Mouse (Mus musculus) myocyte (in vitro differentiated cells): ENCODE measurements around the gene Atp2a2. TPM values are rescaled to one million over a fixed set of nuclear protein-coding genes. Genes with fewer than 3 reads are reported as not detected.
A peak's percentile ranks its signal among the peaks of the same experiment; 100 is the strongest.

Experiments used
- H3K27me3 ChIP-seq: one replicate; pipeline ENCODE4 v1.6.1; 2011; ENCODE audit not compliant: control insufficient read depth, insufficient read depth, insufficient read length
- H3K36me3 ChIP-seq: one replicate; pipeline ENCODE4 v1.6.1; 2011; ENCODE audit not compliant: control insufficient read depth, insufficient read depth
- H3K4me2 ChIP-seq: one replicate; pipeline ENCODE4 v1.6.1; 2011; ENCODE audit warnings: low read depth, control low read depth
- H3K4me3 ChIP-seq: one replicate; pipeline ENCODE4 v1.5.1; 2011; ENCODE audit warnings: mild to moderate bottlenecking, control low read depth, moderate library complexity
- H3K79me2 ChIP-seq: one replicate; pipeline ENCODE4 v1.6.1; 2011; ENCODE audit not compliant: control insufficient read depth, insufficient read depth
- H3ac ChIP-seq: one replicate; pipeline ENCODE4 v1.6.1; 2011; ENCODE audit not compliant: control insufficient read depth, insufficient read length
- CEBPB ChIP-seq: IDR thresholded peaks from 2 replicates; pipeline ENCODE4 v1.6.1; 2011; ENCODE audit warnings: mild to moderate bottlenecking, moderate library complexity; ENCODE audit not compliant: poor library complexity, insufficient read depth, severe bottlenecking
- E2F4 ChIP-seq: IDR thresholded peaks from one replicate; pipeline ENCODE4 v1.6.1; 2011; ENCODE audit warnings: mild to moderate bottlenecking, control low read depth, moderate library complexity; ENCODE audit not compliant: insufficient read depth
- MAX ChIP-seq: IDR thresholded peaks from one replicate; pipeline ENCODE4 v1.6.1; 2011; ENCODE audit warnings: low read depth, mild to moderate bottlenecking, control low read depth
- MYOD1 ChIP-seq, 3 experiments: IDR thresholded peaks; one replicate each; pipeline ENCODE4 v1.6.1; 2011; ENCODE audit warnings: control low read depth in 2 of 3, low read depth in 2 of 3, mild to moderate bottlenecking in 2 of 3, moderate library complexity in 1 of 3; ENCODE audit not compliant: insufficient read length in 2 of 3, control insufficient read depth in 1 of 3
- MYOG ChIP-seq, 3 experiments: IDR thresholded peaks; one replicate each; pipeline ENCODE4 v1.6.1; 2011; ENCODE audit warnings: control low read depth in 2 of 3, low read depth in 2 of 3, mild to moderate bottlenecking in 2 of 3; ENCODE audit not compliant: insufficient read length in 2 of 3, control insufficient read depth in 1 of 3, insufficient read depth in 1 of 3
- POLR2A ChIP-seq: IDR thresholded peaks from one replicate; pipeline ENCODE4 v1.6.1; 2011; ENCODE audit warnings: low read depth, mild to moderate bottlenecking, control low read depth, moderate library complexity; ENCODE audit not compliant: insufficient read length
- POLR2AphosphoS2 ChIP-seq: IDR thresholded peaks from one replicate; pipeline ENCODE4 v1.6.1; 2011; ENCODE audit warnings: low read depth, control low read depth; ENCODE audit not compliant: insufficient read length
- REST ChIP-seq: IDR thresholded peaks from one replicate; pipeline ENCODE4 v1.6.1; 2011; ENCODE audit warnings: mild to moderate bottlenecking, control low read depth, moderate library complexity; ENCODE audit not compliant: insufficient read depth, insufficient read length
- SRF ChIP-seq: IDR thresholded peaks from one replicate; pipeline ENCODE4 v1.6.1; 2011; ENCODE audit warnings: low read depth; ENCODE audit not compliant: control insufficient read depth, insufficient read length
- TCF12 ChIP-seq: IDR thresholded peaks from one replicate; pipeline ENCODE4 v1.6.1; 2011; ENCODE audit warnings: mild to moderate bottlenecking, control low read depth; ENCODE audit not compliant: poor library complexity, insufficient read depth, severe bottlenecking
- TCF3 ChIP-seq: IDR thresholded peaks from one replicate; pipeline ENCODE4 v1.6.1; 2011; ENCODE audit warnings: low read depth, control low read depth; ENCODE audit not compliant: insufficient read length
- USF1 ChIP-seq: IDR thresholded peaks from one replicate; pipeline ENCODE4 v1.6.1; 2011; ENCODE audit warnings: low read depth, mild to moderate bottlenecking, control low read depth, moderate library complexity
- polyA plus RNA-seq: library from polyadenylated mRNA; unstranded; fragments of >200 nt; fragmentation: generic; extraction: Trizol; gene quantifications from one replicate; pipeline ENCODE4 v1.2.1, GENCODE M21; 2012; ENCODE audit warnings: missing spikeins

Atp2a2 gene
- polyA plus RNA-seq, 1 experiment = 295 TPM

- no peak overlapping the region for H3ac ChIP-seq
- H3K27me3 ChIP-seq = no peaks in the 10 kb centered on the region
- no peak overlapping the region for H3K4me3 ChIP-seq
- no peaks in the 10 kb centered on the region for H3K79me2 ChIP-seq
- TF ChIP-seq E2F4 = no peak
- no peak for TF ChIP-seq USF1
- TF ChIP-seq MYOG (IDR thresholded peaks at IDR 0.05; ENCODE audit: control insufficient read depth in 1 of 3, insufficient read depth in 1 of 3, insufficient read length in 2 of 3, low read depth in 2 of 3) = no peak
- no peak for TF ChIP-seq CEBPB
- TF ChIP-seq MAX = no peak
- no peak for TF ChIP-seq POLR2AphosphoS2
- no peak for TF ChIP-seq SRF
- no peak for TF ChIP-seq REST
- no peak for TF ChIP-seq TCF3
- TF ChIP-seq TCF12 = no peak
- TF ChIP-seq POLR2A = no peak
- no peak for TF ChIP-seq MYOD1 (IDR thresholded peaks at IDR 0.05; ENCODE audit: control insufficient read depth in 1 of 3, insufficient read length in 2 of 3, low read depth in 2 of 3)
- H3K36me3 ChIP-seq = no peaks in the 10 kb centered on the region
- H3K4me2 ChIP-seq = no peak overlapping the region
Measured at GRCm38 (mm10) chr5:122506462-122506861, 4.4 kb upstream of the Atp2a2 start.

GRCm38 (mm10) chr5:122505554-122505953 lies 3.5 kb upstream of the Atp2a2 start:
- Histone ChIP-seq H3K4me2 (no peak overlapping the region), H3K27me3 (no peaks in the 10 kb centered on the region), H3K79me2 (peaks cover 7% of the 10 kb centered on the region), H3ac (no peak overlapping the region), H3K4me3 (no peak overlapping the region), H3K36me3 (no peaks in the 10 kb centered on the region)
- TF ChIP-seq REST (no peak), TCF3 (no peak), POLR2A (no peak), SRF (no peak), MAX (no peak), MYOG (IDR thresholded peaks at IDR 0.05; ENCODE audit: control insufficient read depth in 1 of 3, insufficient read depth in 1 of 3, insufficient read length in 2 of 3, low read depth in 2 of 3) (no peak), CEBPB (no peak), POLR2AphosphoS2 (no peak), MYOD1 (IDR thresholded peaks at IDR 0.05; ENCODE audit: control insufficient read depth in 1 of 3, insufficient read length in 2 of 3, low read depth in 2 of 3) (no peak), USF1 (no peak), E2F4 (no peak), TCF12 (no peak)

GRCm38 (mm10) chr5:122503760-122504119 lies 1.7 kb upstream of the Atp2a2 start:
- Histone ChIP-seq H3K27me3 (no peaks in the 10 kb centered on the region), H3K79me2 (peaks cover 25% of the 10 kb centered on the region), H3K4me3 (peak overlapping the region; percentile 83), H3ac (no peak overlapping the region), H3K4me2 (no peak overlapping the region), H3K36me3 (peaks cover 8% of the 10 kb centered on the region)
- no peak for TF ChIP-seq POLR2AphosphoS2
- TF ChIP-seq MYOD1 (IDR thresholded peaks at IDR 0.05; ENCODE audit: control insufficient read depth in 1 of 3, insufficient read length in 2 of 3, low read depth in 2 of 3) = no peak
- TF ChIP-seq CEBPB = no peak
- no peak for TF ChIP-seq MAX
- TF ChIP-seq E2F4 = no peak
- no peak for TF ChIP-seq REST
- no peak for TF ChIP-seq POLR2A
- TF ChIP-seq TCF12 = no peak
- TF ChIP-seq TCF3 = no peak
- no peak for TF ChIP-seq SRF
- no peak for TF ChIP-seq USF1
- TF ChIP-seq MYOG (IDR thresholded peaks at IDR 0.05; ENCODE audit: control insufficient read depth in 1 of 3, insufficient read depth in 1 of 3, insufficient read length in 2 of 3, low read depth in 2 of 3) = no peak

GRCm38 (mm10) chr5:122503015-122503759 lies 1.2 kb upstream of the Atp2a2 start:
- H3K27me3 ChIP-seq = no peaks in the 10 kb centered on the region
- peak overlapping the region; percentile 83 for H3K4me3 ChIP-seq
- H3K36me3 ChIP-seq = peaks cover 8% of the 10 kb centered on the region
- peaks cover 31% of the 10 kb centered on the region for H3K79me2 ChIP-seq
- H3ac ChIP-seq = peak overlapping the region; percentile 98
- H3K4me2 ChIP-seq = peak overlapping the region; percentile 89
- no peak for TF ChIP-seq E2F4
- no peak for TF ChIP-seq CEBPB
- no peak for TF ChIP-seq TCF12
- no peak for TF ChIP-seq POLR2AphosphoS2
- TF ChIP-seq MYOD1 (IDR thresholded peaks at IDR 0.05; ENCODE audit: control insufficient read depth in 1 of 3, insufficient read length in 2 of 3, low read depth in 2 of 3) = no peak
- TF ChIP-seq MAX = no peak
- no peak for TF ChIP-seq POLR2A
- no peak for TF ChIP-seq SRF
- no peak for TF ChIP-seq TCF3
- no peak for TF ChIP-seq REST
- TF ChIP-seq USF1 = no peak
- TF ChIP-seq MYOG (IDR thresholded peaks at IDR 0.05; ENCODE audit: control insufficient read depth in 1 of 3, insufficient read depth in 1 of 3, insufficient read length in 2 of 3, low read depth in 2 of 3) = no peak
